Mouse (Mus musculus): ENCODE data around the gene Ifitm1.

DNA sequence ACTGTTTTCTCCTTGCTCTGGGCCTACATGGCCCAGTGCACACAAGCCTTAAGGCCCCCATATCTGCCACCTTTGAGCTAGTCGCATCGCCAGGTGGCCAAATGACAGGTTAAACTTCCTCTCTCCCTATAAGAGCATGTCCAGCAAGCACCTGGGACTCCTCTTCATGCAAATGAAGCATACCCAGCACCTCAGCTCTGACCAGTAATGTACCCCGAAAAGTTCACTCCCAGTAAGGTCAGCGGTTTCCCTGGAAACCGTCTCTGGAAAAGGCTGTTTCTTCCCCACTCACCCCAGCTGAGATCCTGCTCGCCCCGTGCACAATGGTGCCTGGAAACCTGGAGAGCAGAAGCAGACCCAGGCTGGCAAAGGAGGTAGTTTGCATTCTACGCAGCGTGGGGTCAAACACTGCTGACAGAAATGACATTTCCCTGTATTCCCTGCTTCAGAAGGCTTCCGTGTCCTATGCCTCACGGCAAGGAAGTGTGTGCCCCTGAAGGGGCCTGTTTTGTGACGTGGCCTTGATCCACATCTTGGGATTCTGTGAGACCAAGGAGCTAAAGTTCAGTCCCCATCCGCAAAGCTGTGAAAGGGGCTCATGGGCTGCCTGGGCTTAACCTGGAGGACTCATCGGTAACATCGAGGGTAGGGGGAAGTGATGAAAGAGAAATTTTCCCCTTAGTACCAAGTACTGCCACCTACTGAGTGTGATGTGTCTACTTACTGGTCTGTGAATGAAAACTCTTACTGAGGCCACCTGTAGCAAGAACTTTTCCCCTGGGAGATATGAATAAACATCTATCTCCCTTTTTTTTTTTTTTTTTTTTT lies 34.1 kb downstream of the Ifitm1 start:
- TF ChIP-seq CTCF (IDR thresholded peaks at IDR 0.05; ENCODE audit: low read depth): no peak
- TF ChIP-seq EP300 (IDR thresholded peaks at IDR 0.05; ENCODE audit: low read depth): no peak

Data from liver, embryonic 14.5 days (tissue).